Mouse (Mus musculus) CD4-positive, CD25-positive, alpha-beta regulatory T cell, adult 4 months (primary cell): ENCODE results near the gene Cd3eap. TPM values are rescaled to one million over a fixed set of nuclear protein-coding genes. Genes with fewer than 3 reads are reported as not detected.
A peak's percentile ranks its signal among the peaks of the same experiment; 100 is the strongest.

Experiments
- ATAC-seq: one replicate; pipeline ENCODE4 v1.8.0; 2017
- polyA plus RNA-seq, 2 experiments: library from polyadenylated mRNA; unstranded; fragments of 100-300 nt; shearing (Covaris generic); gene quantifications; one replicate each; pipeline ENCODE4 v1.2.1; 2017

Cd3eap gene
- polyA plus RNA-seq, 2 experiments from 2014 or later: 15.8 to 17.6 TPM

GRCm38 (mm10) chr7:19331910-19332309, 27.4 kb downstream of the Cd3eap start:
- ATAC-seq: no peak

GRCm38 (mm10) chr7:19328425-19328824, 30.9 kb downstream of the Cd3eap start:
- no peak for ATAC-seq

GRCm38 (mm10) chr7:19327782-19328181, 31.5 kb downstream of the Cd3eap start:
- no peak for ATAC-seq

GRCm38 (mm10) chr7:19327128-19327527, 32.2 kb downstream of the Cd3eap start:
- ATAC-seq: no peak

GRCm38 (mm10) chr7:19326359-19326758, 32.9 kb downstream of the Cd3eap start:
- peak; percentile 13 for ATAC-seq

- ATAC-seq: peak; percentile 60
Measured at GRCm38 (mm10) chr7:19325262-19326199, 33.8 kb downstream of the Cd3eap start.

- no peak for ATAC-seq
Measured at GRCm38 (mm10) chr7:19324221-19324620, 35.1 kb downstream of the Cd3eap start.

- ATAC-seq: no peak
Measured at GRCm38 (mm10) chr7:19322489-19322888, 36.8 kb downstream of the Cd3eap start.

- ATAC-seq: peak; percentile 60
Measured at GRCm38 (mm10) chr7:19321464-19321863, 37.8 kb downstream of the Cd3eap start.

GRCm38 (mm10) chr7:19320637-19321036, 38.6 kb downstream of the Cd3eap start:
- ATAC-seq: no peak

- peak; percentile 84 for ATAC-seq
Measured at GRCm38 (mm10) chr7:19319906-19320305, 39.4 kb downstream of the Cd3eap start.

- ATAC-seq: peak; percentile 52
Measured at GRCm38 (mm10) chr7:19319458-19319857, 39.8 kb downstream of the Cd3eap start.

GRCm38 (mm10) chr7:19318676-19319075, 40.6 kb downstream of the Cd3eap start:
- ATAC-seq: no peak

- ATAC-seq: no peak
Measured at GRCm38 (mm10) chr7:19318201-19318600, 41.1 kb downstream of the Cd3eap start.

GRCm38 (mm10) chr7:19316451-19317161, 42.7 kb downstream of the Cd3eap start:
- no peak for ATAC-seq

- ATAC-seq: no peak
Measured at GRCm38 (mm10) chr7:19314033-19314432, 45.2 kb downstream of the Cd3eap start.

- ATAC-seq: no peak
Measured at GRCm38 (mm10) chr7:19311991-19312390, 47.3 kb downstream of the Cd3eap start.

GRCm38 (mm10) chr7:19309884-19310641, 49.2 kb downstream of the Cd3eap start, which contains the start of gene Fosb:
Gene Fosb (minus strand): TSS chr7:19310051.
- ATAC-seq: peak; percentile 75

GRCm38 (mm10) chr7:19309278-19309883, 49.9 kb downstream of the Cd3eap start:
- no peak for ATAC-seq

GRCm38 (mm10) chr7:19308454-19309277, 50.6 kb downstream of the Cd3eap start:
- peak; percentile 77 for ATAC-seq

- peak; percentile 25 for ATAC-seq
Measured at GRCm38 (mm10) chr7:19307739-19308453, 51.4 kb downstream of the Cd3eap start.
